22 mouse cellular contexts compared by ENCODE assay signal in the genomic region with DNA sequence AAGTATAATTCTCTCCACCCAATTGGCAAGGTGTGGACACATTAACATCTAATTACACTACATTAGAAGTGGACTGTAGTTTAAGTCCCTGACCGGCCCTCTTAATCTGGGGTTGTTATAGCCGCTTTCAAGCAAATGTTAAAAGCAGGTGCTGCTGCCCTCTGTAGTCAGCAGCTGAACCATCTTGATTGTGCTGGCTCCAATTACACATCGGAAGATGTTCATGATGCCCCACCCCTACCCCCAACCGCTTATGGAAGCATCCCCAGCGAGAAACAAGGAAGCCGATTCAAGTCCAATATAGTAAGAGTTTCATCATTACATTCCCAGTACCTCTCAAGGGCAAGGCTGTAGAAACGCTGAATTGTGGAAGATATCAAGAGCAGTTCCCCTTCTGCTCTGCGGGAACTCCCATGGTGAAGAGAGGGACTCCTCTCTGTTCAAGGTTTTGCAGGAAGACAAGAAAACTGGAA.
DNase-seq lines count a peak whose midpoint lies in the region; ATAC-seq and TF ChIP-seq lines count a peak whose summit lies in the region.
"Had no signal": no experiment of that assay in that cellular context is flagged by ENCODE, and none has a peak within 500 bp of the region (broad histone marks: within the 10 kb centered on the region; RNA-seq: fewer than 3 reads in every experiment).

No protein-coding gene starts in this region.

- no peak overlapping the region for H3K4me2 ChIP-seq in hindbrain, postnatal 0 days (ENCODE audit: low read depth, low read length)
- H3K4me2 ChIP-seq in hindbrain, embryonic 11.5 days (replicated peaks; ENCODE audit: low read depth, low read length), result no peak overlapping the region
- H3K4me2 ChIP-seq in midbrain, postnatal 0 days (ENCODE audit: low read depth, low read length, poor library complexity, severe bottlenecking), result no peak overlapping the region
- no peak overlapping the region for H3K4me2 ChIP-seq in midbrain, embryonic 13.5 days (replicated peaks)
- H3K4me2 ChIP-seq: embryonic facial prominence, embryonic 12.5 days; forebrain, embryonic 12.5 days; hindbrain, embryonic 15.5 days; liver, embryonic 13.5 days; midbrain, embryonic 12.5 days had no signal

- H3K27me3 ChIP-seq in hindbrain, postnatal 0 days (ENCODE audit: insufficient read depth, low read length), result no peaks in the 10 kb centered on the region
- H3K27me3 ChIP-seq in hindbrain, embryonic 11.5 days (ENCODE audit: control insufficient read depth, insufficient read depth, low read length), result no peaks in the 10 kb centered on the region
- H3K27me3 ChIP-seq in midbrain, postnatal 0 days (ENCODE audit: insufficient read depth, low read length), result no peaks in the 10 kb centered on the region
- no peaks in the 10 kb centered on the region for H3K27me3 ChIP-seq in midbrain, embryonic 13.5 days
- H3K27me3 ChIP-seq: embryonic facial prominence, embryonic 12.5 days; forebrain, embryonic 12.5 days; hindbrain, embryonic 15.5 days; liver, embryonic 13.5 days; midbrain, embryonic 12.5 days had no signal

- H3K9ac ChIP-seq in hindbrain, postnatal 0 days (replicated peaks; ENCODE audit: low read length), result no peak overlapping the region
- no peak overlapping the region for H3K9ac ChIP-seq in hindbrain, embryonic 11.5 days (ENCODE audit: low read depth, low read length)
- no peak overlapping the region for H3K9ac ChIP-seq in midbrain, postnatal 0 days (replicated peaks; ENCODE audit: low read length, poor library complexity, severe bottlenecking)
- no peak overlapping the region for H3K9ac ChIP-seq in midbrain, embryonic 13.5 days (replicated peaks)
- H3K9ac ChIP-seq: embryonic facial prominence, embryonic 12.5 days; forebrain, embryonic 12.5 days; hindbrain, embryonic 15.5 days; liver, embryonic 13.5 days; midbrain, embryonic 12.5 days had no signal

- H3K27ac ChIP-seq in hindbrain, postnatal 0 days, result no peak overlapping the region
- H3K27ac ChIP-seq in hindbrain, embryonic 11.5 days (ENCODE audit: low read depth, low read length), result no peak overlapping the region
- no peak overlapping the region for H3K27ac ChIP-seq in midbrain, postnatal 0 days (ENCODE audit: low read depth, low read length)
- no peak overlapping the region for H3K27ac ChIP-seq in midbrain, embryonic 13.5 days
- H3K27ac ChIP-seq: embryonic facial prominence, embryonic 12.5 days; forebrain, embryonic 12.5 days; hindbrain, embryonic 15.5 days; liver, embryonic 13.5 days; midbrain, embryonic 12.5 days had no signal

- peak; percentile 25 for DNase-seq in hindbrain, postnatal 0 days (ENCODE audit: low spot score)
- DNase-seq in hindbrain, embryonic 11.5 days (ENCODE audit: low spot score), result no peak
- DNase-seq in midbrain, postnatal 0 days (ENCODE audit: low spot score), result peak; percentile 44
- peak; percentile 28 for DNase-seq in ZHBTc4 (ENCODE audit: low read depth, low spot score)
- DNase-seq in retina, embryonic 14.5 days (ENCODE audit: low spot score), result peak; percentile 10
- DNase-seq in right cerebral cortex, adult 2 months (ENCODE audit: low spot score in 2 of 2), result no peak
- DNase-seq in urinary bladder, postnatal 10 days (ENCODE audit: low spot score), result no peak
- DNase-seq: adrenal gland, postnatal 25 days; B cell, adult 2 months; cerebellum, adult 9-10 months; gastrocnemius, postnatal 36 days; kidney, adult 9 months; liver, embryonic 13.5 days; lung, adult 2 months; right cerebral cortex, postnatal 25 days; spleen, adult 18-20 months had no signal

- H3K4me3 ChIP-seq in hindbrain, postnatal 0 days (ENCODE audit: low read length), result no peak overlapping the region
- no peak overlapping the region for H3K4me3 ChIP-seq in hindbrain, embryonic 11.5 days (ENCODE audit: low read depth, low read length)
- H3K4me3 ChIP-seq in midbrain, postnatal 0 days (ENCODE audit: low read depth, low read length), result no peak overlapping the region
- H3K4me3 ChIP-seq in midbrain, embryonic 13.5 days (replicated peaks), result no peak overlapping the region
- H3K4me3 ChIP-seq: embryonic facial prominence, embryonic 12.5 days; erythroblast, embryonic 14.5 days; forebrain, embryonic 12.5 days; hindbrain, embryonic 15.5 days; liver, embryonic 13.5 days; midbrain, embryonic 12.5 days had no signal

- H3K36me3 ChIP-seq in hindbrain, postnatal 0 days (ENCODE audit: insufficient read depth, low read length), result no peaks in the 10 kb centered on the region
- no peaks in the 10 kb centered on the region for H3K36me3 ChIP-seq in hindbrain, embryonic 11.5 days (ENCODE audit: control insufficient read depth, insufficient read depth, low read length)
- no peaks in the 10 kb centered on the region for H3K36me3 ChIP-seq in midbrain, postnatal 0 days (ENCODE audit: insufficient read depth, low read length)
- no peaks in the 10 kb centered on the region for H3K36me3 ChIP-seq in midbrain, embryonic 13.5 days
- H3K36me3 ChIP-seq: embryonic facial prominence, embryonic 12.5 days; forebrain, embryonic 12.5 days; hindbrain, embryonic 15.5 days; liver, embryonic 13.5 days; midbrain, embryonic 12.5 days had no signal

- ATAC-seq in hindbrain, postnatal 0 days, result no peak; the same call in 1 of the 2 replicates
- ATAC-seq in hindbrain, embryonic 11.5 days (ENCODE audit: low FRiP score), result no peak
- ATAC-seq in midbrain, postnatal 0 days (ENCODE audit: low FRiP score), result no peak
- no peak for ATAC-seq in midbrain, embryonic 13.5 days

- H3K4me1 ChIP-seq in hindbrain, postnatal 0 days (ENCODE audit: insufficient read depth, low read length), result no peaks in the 10 kb centered on the region
- no peaks in the 10 kb centered on the region for H3K4me1 ChIP-seq in hindbrain, embryonic 11.5 days (replicated peaks; ENCODE audit: control insufficient read depth, insufficient read depth, low read length)
- H3K4me1 ChIP-seq in midbrain, postnatal 0 days (ENCODE audit: insufficient read depth, low read length), result no peaks in the 10 kb centered on the region
- no peaks in the 10 kb centered on the region for H3K4me1 ChIP-seq in midbrain, embryonic 13.5 days (replicated peaks)
- H3K4me1 ChIP-seq: hindbrain, embryonic 15.5 days; liver, embryonic 13.5 days; midbrain, embryonic 12.5 days had no signal

- H3K9me3 ChIP-seq in hindbrain, postnatal 0 days (ENCODE audit: low read length), result no peaks in the 10 kb centered on the region
- no peaks in the 10 kb centered on the region for H3K9me3 ChIP-seq in hindbrain, embryonic 11.5 days (ENCODE audit: control insufficient read depth, low read length)
- H3K9me3 ChIP-seq in midbrain, postnatal 0 days (ENCODE audit: low read length), result no peaks in the 10 kb centered on the region
- no peaks in the 10 kb centered on the region for H3K9me3 ChIP-seq in midbrain, embryonic 13.5 days
- H3K9me3 ChIP-seq: embryonic facial prominence, embryonic 12.5 days; forebrain, embryonic 12.5 days; hindbrain, embryonic 15.5 days; liver, embryonic 13.5 days; midbrain, embryonic 12.5 days had no signal

- peak; percentile 35 for TF ChIP-seq CTCF in hindbrain, postnatal 0 days (IDR thresholded peaks at IDR 0.05; ENCODE audit: low read depth)
- TF ChIP-seq CTCF in midbrain, postnatal 0 days (IDR thresholded peaks at IDR 0.05), result peak; percentile 26; the same call in 1 of the 2 replicates

- WGBS in hindbrain, postnatal 0 days, result 66% methylated on average over 8 of the region's 8 CpGs
- 74% methylated on average over 8 of the region's 8 CpGs for WGBS in hindbrain, embryonic 11.5 days
- WGBS in midbrain, postnatal 0 days, result 77% methylated on average over 8 of the region's 8 CpGs
- 74% methylated on average over 8 of the region's 8 CpGs for WGBS in midbrain, embryonic 13.5 days

Comparison
In these comparisons a context has a peak if more than half of its experiments do, and no peak if none do; other contexts are left out.
1. DNase-seq: peak in hindbrain, postnatal 0 days (single experiment), midbrain, postnatal 0 days (single experiment), ZHBTc4 (single experiment) and retina, embryonic 14.5 days (single experiment); none in hindbrain, embryonic 11.5 days (single experiment), right cerebral cortex, adult 2 months (0 of 2) and urinary bladder, postnatal 10 days (single experiment).